Mouse (Mus musculus) heart, postnatal 0 days (tissue): ENCODE measurements around the gene Snx32.

Experiments used
- CTCF ChIP-seq: IDR thresholded peaks from 2 replicates; pipeline ENCODE4 v1.5.1; 2016; ENCODE audit warnings: antibody characterized with exemption, control low read depth, low read depth
- EP300 ChIP-seq: IDR thresholded peaks from 2 replicates; pipeline ENCODE4 v1.6.1; 2016; ENCODE audit warnings: antibody characterized with exemption, low read depth

DNA sequence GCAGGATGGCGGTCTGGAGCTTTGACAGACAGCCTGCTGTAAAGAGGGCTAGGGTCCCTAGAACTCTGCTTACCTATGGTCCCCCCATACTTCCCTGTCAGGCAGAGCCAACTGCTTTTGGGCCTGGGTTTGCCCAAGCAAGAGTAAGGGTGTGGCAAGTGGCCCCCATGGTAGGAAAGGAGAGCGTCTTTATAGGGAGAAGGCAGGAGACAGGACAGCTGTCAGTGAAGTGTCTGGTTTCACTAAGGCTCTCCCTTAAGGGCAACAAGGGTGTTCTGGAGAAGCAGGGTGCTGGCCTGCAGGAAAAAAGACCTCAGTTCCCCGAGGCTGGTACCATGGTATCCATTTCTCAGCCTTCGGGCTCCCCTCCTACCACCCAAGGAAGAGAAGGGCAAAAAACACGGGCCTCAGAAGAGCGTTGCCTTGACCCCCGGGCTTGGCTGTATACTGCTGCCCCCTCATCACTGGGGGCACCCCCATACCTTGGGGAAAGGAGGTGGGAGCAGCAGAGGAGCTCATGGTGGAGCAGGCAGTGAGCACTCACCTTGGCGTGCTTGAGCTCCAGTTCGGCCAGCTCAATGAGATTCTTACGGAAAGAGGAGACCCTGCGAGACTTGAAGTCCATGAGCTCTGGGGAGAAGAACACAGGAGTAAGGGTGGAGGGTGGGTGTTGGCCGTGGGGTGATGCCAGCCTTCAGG, 14.8 kb downstream of the Snx32 start:
- no peak for TF ChIP-seq EP300
- TF ChIP-seq CTCF = no peak
